Mouse (Mus musculus): Measurements from ENCODE around the gene Pdgfra.

DNA sequence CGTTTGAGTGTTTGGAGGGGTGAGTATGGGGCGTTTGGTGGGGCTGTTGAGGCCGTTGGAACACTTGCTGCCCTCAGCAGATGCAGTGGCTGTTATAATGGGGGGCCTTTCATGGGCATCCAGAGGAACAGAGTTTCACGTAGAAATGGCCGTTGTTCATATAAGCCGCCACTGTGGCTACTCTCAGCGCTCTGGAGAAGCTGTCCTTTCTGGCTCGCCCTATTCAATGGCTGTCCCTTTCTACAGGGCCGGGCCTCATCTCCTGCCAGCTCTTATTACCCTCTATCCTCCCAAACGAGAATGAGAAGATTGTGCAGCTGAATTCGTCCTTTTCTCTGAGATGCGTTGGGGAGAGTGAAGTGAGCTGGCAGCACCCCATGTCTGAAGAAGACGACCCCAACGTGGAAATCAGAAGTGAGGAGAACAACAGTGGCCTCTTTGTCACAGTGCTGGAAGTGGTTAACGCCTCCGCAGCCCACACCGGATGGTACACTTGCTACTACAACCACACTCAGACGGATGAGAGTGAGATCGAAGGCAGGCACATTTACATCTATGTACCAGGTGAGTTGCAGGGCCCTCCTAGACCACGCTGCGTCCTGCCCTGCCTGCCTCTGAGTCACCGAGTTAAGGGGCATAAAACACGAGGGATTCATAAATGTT is 11.3 kb downstream of the Pdgfra start:
- TF ChIP-seq POLR2A (IDR thresholded peaks at IDR 0.05; ENCODE audit: borderline replicate concordance, low read depth, low read length) (no peak), CTCF (IDR thresholded peaks at IDR 0.05; ENCODE audit: low read depth, low read length) (no peak)

All from bone marrow macrophage, adult 2 months (primary cell).